Mouse (Mus musculus) hindbrain, embryonic 13.5 days (tissue): Measurements from ENCODE around the gene Fam210b. TPM values are rescaled to one million over a fixed set of nuclear protein-coding genes. Genes with fewer than 3 reads are reported as not detected.

Experiments used
- ATAC-seq: fragments of 200-750 bp; cut with Nextera tagmentation; 2 replicates; pipeline ENCODE4 v1.8.0; 2017; ENCODE audit warnings: moderate TSS enrichment; ENCODE audit not compliant: low FRiP score
- H3K27ac ChIP-seq: fragments of 300-500 bp; sonication (generic); 2 replicates; pipeline ENCODE4 v1.5.1; 2015; ENCODE audit warnings: inconsistent platforms, mild to moderate bottlenecking, moderate library complexity
- H3K27me3 ChIP-seq: fragments of 300-500 bp; sonication (generic); 2 replicates; pipeline ENCODE4 v1.6.1; 2015; ENCODE audit warnings: mild to moderate bottlenecking, inconsistent platforms
- H3K36me3 ChIP-seq: fragments of 300-500 bp; sonication (generic); 2 replicates; pipeline ENCODE4 v1.6.1; 2015; ENCODE audit warnings: mild to moderate bottlenecking, inconsistent platforms
- H3K4me1 ChIP-seq: fragments of 300-500 bp; sonication (generic); replicated peaks from 2 replicates; pipeline ENCODE4 v1.6.1; 2015; ENCODE audit warnings: inconsistent platforms
- H3K4me2 ChIP-seq: fragments of 300-500 bp; sonication (generic); 2 replicates; pipeline ENCODE4 v1.6.1; 2015; ENCODE audit warnings: inconsistent platforms, mild to moderate bottlenecking, moderate library complexity
- H3K4me3 ChIP-seq: fragments of 300-500 bp; sonication (generic); 2 replicates; pipeline ENCODE4 v1.5.1; 2015; ENCODE audit warnings: mild to moderate bottlenecking, inconsistent platforms
- H3K9ac ChIP-seq: fragments of 300-500 bp; sonication (generic); 2 replicates; pipeline ENCODE4 v1.6.1; 2015; ENCODE audit warnings: mild to moderate bottlenecking, inconsistent platforms
- H3K9me3 ChIP-seq: fragments of 300-500 bp; sonication (generic); 2 replicates; pipeline ENCODE4 v1.6.1; 2016; ENCODE audit warnings: inconsistent platforms
- WGBS: fragments of 180-500 bp; shearing (Covaris S2); methylation state at CpG from one replicate; pipeline ENCODE4 v1.1.7; 2015; 5-methylcytosine and 5-hydroxymethylcytosine counted together
- polyA plus RNA-seq: library from polyadenylated mRNA; unstranded; fragments of >200 nt; fragmentation: Nextera tagmentation; extraction: Ambion mirVana; gene quantifications from 2 replicates; pipeline ENCODE4 v1.2.1, GENCODE M21; 2015

The Fam210b gene
- polyA plus RNA-seq, 1 experiment from 2014 or later, result 25.8 TPM

DNA sequence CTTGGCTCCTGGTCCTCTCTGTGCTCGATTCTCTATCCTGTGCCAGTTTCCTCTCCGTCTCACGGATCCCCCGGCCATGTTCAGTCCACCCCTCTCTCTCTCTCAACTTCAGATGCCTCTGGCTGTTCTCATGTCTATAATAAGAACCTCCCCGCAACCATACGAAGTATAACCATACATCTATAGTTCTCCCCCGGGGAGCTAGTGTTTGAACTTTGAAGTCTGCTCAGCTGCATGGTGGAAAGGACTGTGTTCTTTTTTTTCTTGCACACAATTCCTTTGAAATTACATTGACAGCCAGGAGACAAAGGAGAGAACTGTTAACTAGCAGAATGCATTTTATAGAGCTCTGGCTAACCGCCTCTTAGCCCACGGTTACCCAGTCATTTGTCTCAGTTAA lies 9.4 kb downstream of the Fam210b start:
- WGBS, result 55% methylated on average over 9 of the region's 9 CpGs
- Histone ChIP-seq H3K36me3 (peaks cover 27% of the 10 kb centered on the region), H3K27ac (no peak overlapping the region), H3K27me3 (no peaks in the 10 kb centered on the region), H3K9ac (no peak overlapping the region), H3K4me1 (peaks cover 31% of the 10 kb centered on the region), H3K4me2 (no peak overlapping the region), H3K9me3 (no peaks in the 10 kb centered on the region), H3K4me3 (no peak overlapping the region)
- ATAC-seq, result no peak

GRCm38 (mm10) chr2:172355833-172356232 lies 10.5 kb downstream of the Fam210b start:
- no peaks in the 10 kb centered on the region for H3K27me3 ChIP-seq
- H3K9me3 ChIP-seq, result no peaks in the 10 kb centered on the region
- H3K27ac ChIP-seq, result 0 out of 2 replicates have a peak overlapping the region, but pooled peaks have one; percentile 18
- H3K4me1 ChIP-seq, result peaks cover 29% of the 10 kb centered on the region
- H3K36me3 ChIP-seq, result peaks cover 29% of the 10 kb centered on the region
- H3K4me2 ChIP-seq, result no peak overlapping the region
- ATAC-seq, result no peak
- H3K4me3 ChIP-seq, result no peak overlapping the region
- no peak overlapping the region for H3K9ac ChIP-seq
- 83% methylated on average over 5 of the region's 5 CpGs for WGBS

DNA sequence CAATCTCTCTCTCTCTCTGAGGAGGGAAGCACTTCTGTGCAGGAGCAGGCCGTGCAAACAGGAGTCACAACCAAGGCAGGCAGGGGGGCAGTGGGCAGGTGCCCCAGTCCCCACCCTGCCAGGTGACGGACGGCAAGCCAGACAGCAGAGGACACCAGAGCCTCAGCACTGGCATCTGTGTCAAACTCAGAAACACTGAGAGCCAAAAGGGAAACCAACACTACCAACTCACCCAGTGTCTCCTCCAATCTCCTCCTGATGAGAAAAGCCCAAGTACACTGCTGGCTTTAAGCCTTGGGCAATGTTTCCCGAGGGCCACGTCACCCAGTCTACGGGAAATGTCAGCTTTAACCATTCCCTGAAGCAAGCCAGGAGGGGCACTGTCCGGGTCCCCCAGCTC lies 17.8 kb downstream of the Fam210b start:
- peaks cover 45% of the 10 kb centered on the region for H3K36me3 ChIP-seq
- H3K9ac ChIP-seq, result no peak overlapping the region
- WGBS, result 93% methylated on average over 7 of the region's 7 CpGs
- H3K9me3 ChIP-seq, result no peaks in the 10 kb centered on the region
- H3K4me1 ChIP-seq, result 0 out of 2 replicates have a peak, but pooled peaks cover 6% of the 10 kb centered on the region
- no peak overlapping the region for H3K4me2 ChIP-seq
- no peaks in the 10 kb centered on the region for H3K27me3 ChIP-seq
- no peak for ATAC-seq
- no peak overlapping the region for H3K4me3 ChIP-seq
- H3K27ac ChIP-seq, result no peak overlapping the region

- H3K4me1 ChIP-seq, result peaks cover 24% of the 10 kb centered on the region
- peak within 1 kb of the TSS; percentile 93 for H3K9ac ChIP-seq
- H3K4me2 ChIP-seq, result peak within 1 kb of the TSS; percentile 91
- peak within 1 kb of the TSS; percentile 85 for H3K27ac ChIP-seq
- WGBS, result under 1% methylated on average over 66 of the region's 66 CpGs
- no peaks in the 10 kb centered on the region for H3K9me3 ChIP-seq
- no peaks in the 10 kb centered on the region for H3K27me3 ChIP-seq
- H3K36me3 ChIP-seq, result peaks cover 32% of the 10 kb centered on the region
- peak; percentile 99 for ATAC-seq
- H3K4me3 ChIP-seq, result peak within 1 kb of the TSS; percentile 97
These were observed 25.3 kb downstream of the Fam210b start, which contains the start of the genes Aurka and Cstf1 for GRCm38 (mm10) chr2:172370411-172371223. TSS of gene Aurka (minus strand) at chr2:172370535. TSS of gene Cstf1 (plus strand) at chr2:172370681.

DNA sequence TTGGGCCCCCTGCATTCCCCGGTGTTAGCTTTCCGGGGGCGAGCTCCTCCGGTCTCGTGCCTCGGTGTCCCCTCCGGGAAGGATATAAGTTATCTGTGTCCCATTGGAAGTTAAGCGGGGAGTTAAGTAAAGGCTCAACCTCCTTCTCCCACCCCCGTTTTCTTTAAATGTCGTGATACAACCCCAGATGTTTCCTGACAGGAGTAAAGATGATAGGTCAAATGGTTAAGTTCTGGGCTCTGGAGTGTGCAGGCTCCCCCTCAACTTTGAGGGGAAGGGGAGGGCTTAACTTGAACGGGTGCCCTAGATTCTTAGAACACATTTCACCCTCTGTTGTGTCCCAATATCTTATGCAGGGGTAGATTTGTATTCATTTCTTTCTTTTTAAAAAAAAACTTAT lies 25.9 kb downstream of the Fam210b start:
- H3K4me3 ChIP-seq, result peak overlapping the region; percentile 97
- ATAC-seq, result no peak
- H3K9ac ChIP-seq, result peak overlapping the region; percentile 93
- under 1% methylated on average over 11 of the region's 11 CpGs for WGBS
- peak overlapping the region; percentile 79 for H3K4me2 ChIP-seq
- peaks cover 39% of the 10 kb centered on the region for H3K36me3 ChIP-seq
- H3K27me3 ChIP-seq, result no peaks in the 10 kb centered on the region
- H3K4me1 ChIP-seq, result peaks cover 24% of the 10 kb centered on the region
- peak overlapping the region; percentile 85 for H3K27ac ChIP-seq
- no peaks in the 10 kb centered on the region for H3K9me3 ChIP-seq

GRCm38 (mm10) chr2:172376551-172376950 lies 31.2 kb downstream of the Fam210b start:
- ATAC-seq, result no peak
- H3K27me3 ChIP-seq, result no peaks in the 10 kb centered on the region
- no peak overlapping the region for H3K27ac ChIP-seq
- H3K36me3 ChIP-seq, result peaks cover 87% of the 10 kb centered on the region
- no peaks in the 10 kb centered on the region for H3K9me3 ChIP-seq
- no peak overlapping the region for H3K4me2 ChIP-seq
- WGBS, result 94% methylated on average over 4 of the region's 4 CpGs
- H3K4me3 ChIP-seq, result no peak overlapping the region
- no peak overlapping the region for H3K9ac ChIP-seq
- H3K4me1 ChIP-seq, result peaks cover 6% of the 10 kb centered on the region

DNA sequence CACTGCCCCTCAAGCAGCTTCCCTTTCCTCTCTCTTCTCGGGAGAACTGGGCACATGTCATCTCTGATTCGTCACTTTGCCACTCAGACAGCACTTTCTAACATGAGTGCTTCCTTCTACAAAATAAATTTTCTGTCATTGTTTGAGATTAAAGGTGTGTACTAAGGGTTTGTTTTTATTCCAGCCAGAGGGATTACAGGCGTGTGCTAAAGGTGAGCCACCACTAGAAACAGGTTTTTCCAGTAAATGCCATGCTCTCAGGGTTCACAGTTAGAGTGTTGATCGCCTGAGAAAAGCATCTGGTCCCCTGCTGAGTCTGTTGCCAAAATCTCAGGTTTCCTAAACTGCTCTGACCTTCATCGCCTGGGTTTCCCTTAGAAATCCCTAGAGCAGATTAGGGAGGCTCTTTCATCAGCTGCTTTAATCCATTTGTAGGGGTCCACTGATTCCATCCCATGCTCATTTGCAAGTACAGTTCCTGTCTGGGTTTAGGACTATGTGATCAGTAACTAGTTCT lies 31.7 kb downstream of the Fam210b start:
- H3K9me3 ChIP-seq, result no peaks in the 10 kb centered on the region
- peaks cover 92% of the 10 kb centered on the region for H3K36me3 ChIP-seq
- H3K27me3 ChIP-seq, result no peaks in the 10 kb centered on the region
- no peak overlapping the region for H3K27ac ChIP-seq
- no peak overlapping the region for H3K9ac ChIP-seq
- 73% methylated on average over 5 of the region's 5 CpGs for WGBS
- H3K4me3 ChIP-seq, result no peak overlapping the region
- no peak overlapping the region for H3K4me2 ChIP-seq
- ATAC-seq, result no peak
- H3K4me1 ChIP-seq, result peaks cover 1% of the 10 kb centered on the region

- H3K4me1 ChIP-seq, result no peaks in the 10 kb centered on the region
- 77% methylated on average over 7 of the region's 7 CpGs for WGBS
These were observed 33.0 kb downstream of the Fam210b start for GRCm38 (mm10) chr2:172378332-172378731.

GRCm38 (mm10) chr2:172380513-172380912 lies 35.1 kb downstream of the Fam210b start:
- no peak overlapping the region for H3K4me3 ChIP-seq
- H3K4me1 ChIP-seq, result no peaks in the 10 kb centered on the region
- H3K27ac ChIP-seq, result no peak overlapping the region
- H3K4me2 ChIP-seq, result no peak overlapping the region
- no peak overlapping the region for H3K9ac ChIP-seq
- H3K27me3 ChIP-seq, result no peaks in the 10 kb centered on the region
- ATAC-seq, result no peak
- WGBS, result 95% methylated on average over 17 of the region's 17 CpGs
- H3K36me3 ChIP-seq, result peaks cover 78% of the 10 kb centered on the region
- H3K9me3 ChIP-seq, result no peaks in the 10 kb centered on the region

More at GRCm38 (mm10) chr2:172378332-172378731, 33.0 kb downstream of the Fam210b start:
- H3K27me3 ChIP-seq, result no peaks in the 10 kb centered on the region
- H3K36me3 ChIP-seq, result peaks cover 96% of the 10 kb centered on the region
- no peak for ATAC-seq
- no peak overlapping the region for H3K27ac ChIP-seq
- no peak overlapping the region for H3K4me2 ChIP-seq
- H3K9me3 ChIP-seq, result no peaks in the 10 kb centered on the region
- no peak overlapping the region for H3K4me3 ChIP-seq
- no peak overlapping the region for H3K9ac ChIP-seq

- WGBS, result 93% methylated on average over 11 of the region's 11 CpGs
- Histone ChIP-seq H3K27ac (no peak overlapping the region), H3K4me3 (no peak overlapping the region), H3K9ac (no peak overlapping the region), H3K4me2 (no peak overlapping the region), H3K9me3 (no peaks in the 10 kb centered on the region), H3K4me1 (no peaks in the 10 kb centered on the region), H3K27me3 (no peaks in the 10 kb centered on the region), H3K36me3 (peaks cover 69% of the 10 kb centered on the region)
- ATAC-seq, result no peak
These were observed 36.0 kb downstream of the Fam210b start for GRCm38 (mm10) chr2:172381341-172381740.

- no peaks in the 10 kb centered on the region for H3K27me3 ChIP-seq
- H3K4me3 ChIP-seq, result no peak overlapping the region
- H3K4me1 ChIP-seq, result no peaks in the 10 kb centered on the region
- no peaks in the 10 kb centered on the region for H3K9me3 ChIP-seq
- peaks cover 64% of the 10 kb centered on the region for H3K36me3 ChIP-seq
- no peak overlapping the region for H3K27ac ChIP-seq
- no peak for ATAC-seq
- H3K9ac ChIP-seq, result no peak overlapping the region
- 92% methylated on average over 12 of the region's 12 CpGs for WGBS
- H3K4me2 ChIP-seq, result no peak overlapping the region
These were observed 36.5 kb downstream of the Fam210b start for GRCm38 (mm10) chr2:172381898-172382297.

DNA sequence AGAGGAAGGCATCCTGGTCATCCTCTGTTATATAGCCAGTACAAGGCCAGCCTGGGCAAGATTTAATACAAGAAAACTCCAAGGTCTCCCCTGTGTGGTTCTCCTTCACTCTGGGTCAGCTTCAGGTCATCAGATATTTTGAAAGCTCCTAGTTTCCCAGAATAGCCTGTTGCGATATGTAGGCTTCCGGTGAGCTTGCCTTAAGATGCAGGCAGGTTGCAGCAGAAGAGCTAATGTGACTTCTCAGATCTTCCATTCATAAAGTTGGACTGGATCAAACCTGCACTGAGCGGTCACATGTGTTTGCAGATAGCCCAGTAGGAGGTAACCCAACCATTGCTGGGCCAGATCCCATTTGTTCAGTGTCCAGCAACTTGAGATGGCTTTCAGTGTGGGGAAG lies 39.4 kb downstream of the Fam210b start:
- no peak overlapping the region for H3K4me2 ChIP-seq
- H3K4me1 ChIP-seq, result no peaks in the 10 kb centered on the region
- no peak overlapping the region for H3K27ac ChIP-seq
- H3K4me3 ChIP-seq, result no peak overlapping the region
- ATAC-seq, result no peak
- no peaks in the 10 kb centered on the region for H3K9me3 ChIP-seq
- no peak overlapping the region for H3K9ac ChIP-seq
- peaks cover 37% of the 10 kb centered on the region for H3K36me3 ChIP-seq
- H3K27me3 ChIP-seq, result no peaks in the 10 kb centered on the region
- 92% methylated on average over 3 of the region's 3 CpGs for WGBS

- no peak overlapping the region for H3K9ac ChIP-seq
- ATAC-seq, result no peak
- H3K4me3 ChIP-seq, result no peak overlapping the region
- no peaks in the 10 kb centered on the region for H3K36me3 ChIP-seq
- WGBS, result 48% methylated on average over 6 of the region's 6 CpGs
- H3K4me1 ChIP-seq, result no peaks in the 10 kb centered on the region
- no peak overlapping the region for H3K4me2 ChIP-seq
- no peaks in the 10 kb centered on the region; the same call in 1 of the 2 replicates for H3K27me3 ChIP-seq
- H3K9me3 ChIP-seq, result no peaks in the 10 kb centered on the region
- no peak overlapping the region for H3K27ac ChIP-seq
These were observed 45.0 kb downstream of the Fam210b start for GRCm38 (mm10) chr2:172390341-172390740.
